Mouse (Mus musculus): ENCODE results near the gene Bbox1. TPM values are rescaled to one million over a fixed set of nuclear protein-coding genes. Genes with fewer than 3 reads are reported as not detected.

Gene Bbox1
- polyA plus RNA-seq, 1 experiment: 0.14 TPM

DNA sequence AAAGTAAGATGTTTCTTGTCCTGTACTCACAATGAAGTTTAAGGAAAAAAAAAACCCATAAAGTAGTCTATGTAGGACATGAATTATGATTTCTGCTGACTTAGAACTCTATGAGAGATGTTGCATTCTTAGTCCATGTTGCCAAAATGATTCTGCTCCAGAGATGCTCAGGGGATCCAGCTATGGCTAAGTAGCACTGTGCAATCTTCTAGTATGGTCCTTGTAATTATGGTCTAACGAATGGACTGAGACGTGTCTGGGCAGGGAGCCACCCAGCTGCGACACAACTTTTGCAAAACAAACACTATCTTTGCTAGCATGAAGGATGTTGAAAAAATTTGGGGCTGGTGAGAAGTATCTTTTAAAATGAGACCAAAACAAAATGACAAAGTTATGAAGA is 45.1 kb downstream of the Bbox1 start:
- TF ChIP-seq POLR2A (IDR thresholded peaks at IDR 0.05; ENCODE audit: borderline replicate concordance, extremely low read depth, insufficient read depth, insufficient read length, poor library complexity, severe bottlenecking) (no peak), CTCF (IDR thresholded peaks at IDR 0.05; ENCODE audit: borderline replicate concordance, extremely low read depth, insufficient read depth, insufficient read length) (no peak)
- DNase-seq (ENCODE audit: low read depth): peak; percentile 3

DNA sequence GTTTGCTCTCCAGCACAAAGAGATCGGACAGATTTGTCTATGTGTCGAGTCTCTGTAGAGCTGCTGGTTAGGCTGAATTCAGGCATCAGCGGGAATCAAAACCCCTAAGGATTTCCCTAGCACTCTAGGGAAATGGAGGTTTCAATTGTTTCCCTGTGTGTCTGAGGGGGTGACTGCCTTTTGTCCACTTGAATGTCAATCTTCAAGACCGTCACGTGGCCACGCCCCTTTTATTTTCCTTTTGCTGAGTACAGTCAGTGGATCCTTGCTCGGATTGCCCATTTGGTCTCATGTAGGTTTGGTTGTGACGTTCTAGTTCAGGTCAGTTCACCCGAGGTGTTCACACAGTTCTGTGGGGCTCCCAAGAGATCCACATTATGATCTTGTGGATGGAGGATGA is 82.1 kb downstream of the Bbox1 start:
- TF ChIP-seq CTCF (IDR thresholded peaks at IDR 0.05; ENCODE audit: borderline replicate concordance, extremely low read depth, insufficient read depth, insufficient read length) (no peak), POLR2A (IDR thresholded peaks at IDR 0.05; ENCODE audit: borderline replicate concordance, extremely low read depth, insufficient read depth, insufficient read length, poor library complexity, severe bottlenecking) (no peak)
- no peak for DNase-seq (ENCODE audit: low read depth)

DNA sequence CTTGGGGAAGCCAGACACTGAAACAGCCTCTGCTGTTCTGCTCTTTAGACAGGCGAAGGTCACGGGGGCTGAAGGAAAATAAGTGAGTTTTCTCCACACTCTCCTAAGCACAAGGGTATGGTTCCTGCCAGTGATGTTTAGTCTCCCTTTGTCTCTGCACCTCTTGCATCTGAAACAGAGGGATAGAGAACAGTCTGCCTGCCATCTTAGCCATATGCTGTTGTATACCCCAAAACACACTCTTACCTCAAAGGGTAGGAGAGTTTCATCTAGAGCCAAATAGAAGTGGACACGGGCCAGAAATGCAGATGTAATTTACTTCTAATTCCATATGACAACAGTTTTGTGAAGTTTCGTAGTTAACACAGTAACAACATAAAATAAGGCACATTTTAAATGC is 83.6 kb downstream of the Bbox1 start:
- no peak for TF ChIP-seq POLR2A (IDR thresholded peaks at IDR 0.05; ENCODE audit: borderline replicate concordance, extremely low read depth, insufficient read depth, insufficient read length, poor library complexity, severe bottlenecking)
- no peak for TF ChIP-seq CTCF (IDR thresholded peaks at IDR 0.05; ENCODE audit: borderline replicate concordance, extremely low read depth, insufficient read depth, insufficient read length)
- DNase-seq (ENCODE audit: low read depth): peak; percentile 64

- TF ChIP-seq POLR2A (IDR thresholded peaks at IDR 0.05; ENCODE audit: borderline replicate concordance, extremely low read depth, insufficient read depth, insufficient read length, poor library complexity, severe bottlenecking) (no peak), CTCF (IDR thresholded peaks at IDR 0.05; ENCODE audit: borderline replicate concordance, extremely low read depth, insufficient read depth, insufficient read length) (peak; percentile 66; the same call in 1 of the 2 replicates)
- DNase-seq (ENCODE audit: low read depth): peak; percentile 94
These were observed 84.9 kb downstream of the Bbox1 start for GRCm38 (mm10) chr2:110229143-110230087.

GRCm38 (mm10) chr2:110226421-110226820 is 87.9 kb downstream of the Bbox1 start:
- no peak for DNase-seq (ENCODE audit: low read depth)
- no peak for TF ChIP-seq POLR2A (IDR thresholded peaks at IDR 0.05; ENCODE audit: borderline replicate concordance, extremely low read depth, insufficient read depth, insufficient read length, poor library complexity, severe bottlenecking)
- TF ChIP-seq CTCF (IDR thresholded peaks at IDR 0.05; ENCODE audit: borderline replicate concordance, extremely low read depth, insufficient read depth, insufficient read length): no peak

DNA sequence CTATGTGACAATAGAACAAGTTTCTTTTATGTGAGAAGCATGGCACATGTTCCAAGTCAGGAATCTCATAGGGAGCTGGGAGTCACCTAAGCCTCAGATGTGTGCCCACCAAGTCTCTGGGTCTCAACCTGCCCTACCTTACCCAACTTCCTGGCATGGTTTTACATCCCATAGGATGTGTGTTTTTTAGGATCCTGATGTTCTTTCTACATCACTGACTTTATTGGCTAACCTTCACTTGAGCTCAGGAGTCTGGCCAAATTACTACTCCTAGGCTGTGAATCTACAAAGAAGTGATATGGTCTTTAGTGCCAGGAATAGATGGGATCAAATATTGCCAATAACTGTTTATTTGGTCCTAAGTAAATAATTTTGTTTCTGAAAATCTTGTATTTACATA is 88.4 kb downstream of the Bbox1 start:
- DNase-seq (ENCODE audit: low read depth): no peak
- TF ChIP-seq CTCF (IDR thresholded peaks at IDR 0.05; ENCODE audit: borderline replicate concordance, extremely low read depth, insufficient read depth, insufficient read length): no peak
- no peak for TF ChIP-seq POLR2A (IDR thresholded peaks at IDR 0.05; ENCODE audit: borderline replicate concordance, extremely low read depth, insufficient read depth, insufficient read length, poor library complexity, severe bottlenecking)

DNA sequence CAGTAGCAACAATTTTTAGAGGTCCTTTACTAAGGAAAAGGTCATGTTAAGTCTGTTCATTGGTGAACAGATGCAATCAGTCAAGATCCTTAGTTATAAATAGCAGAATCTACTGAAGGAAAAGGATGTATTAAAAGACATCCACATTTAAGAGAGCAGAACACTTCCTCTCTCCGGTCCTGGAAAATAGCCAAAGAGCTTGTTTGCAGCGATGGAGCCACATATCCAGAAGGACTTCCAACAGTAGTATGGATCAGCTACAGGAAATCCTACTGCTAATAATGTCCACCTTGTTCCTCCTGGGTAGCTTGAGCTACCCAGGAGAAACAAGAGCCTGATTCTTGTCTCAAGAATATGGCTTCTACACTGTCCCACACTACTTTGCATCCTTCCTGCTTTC is 91.6 kb downstream of the Bbox1 start:
- TF ChIP-seq POLR2A (IDR thresholded peaks at IDR 0.05; ENCODE audit: borderline replicate concordance, extremely low read depth, insufficient read depth, insufficient read length, poor library complexity, severe bottlenecking): no peak
- TF ChIP-seq CTCF (IDR thresholded peaks at IDR 0.05; ENCODE audit: borderline replicate concordance, extremely low read depth, insufficient read depth, insufficient read length): no peak
- no peak for DNase-seq (ENCODE audit: low read depth)

GRCm38 (mm10) chr2:110220492-110220891 is 93.9 kb downstream of the Bbox1 start:
- no peak for DNase-seq (ENCODE audit: low read depth)
- TF ChIP-seq CTCF (IDR thresholded peaks at IDR 0.05; ENCODE audit: borderline replicate concordance, extremely low read depth, insufficient read depth, insufficient read length) (no peak), POLR2A (IDR thresholded peaks at IDR 0.05; ENCODE audit: borderline replicate concordance, extremely low read depth, insufficient read depth, insufficient read length, poor library complexity, severe bottlenecking) (no peak)

DNA sequence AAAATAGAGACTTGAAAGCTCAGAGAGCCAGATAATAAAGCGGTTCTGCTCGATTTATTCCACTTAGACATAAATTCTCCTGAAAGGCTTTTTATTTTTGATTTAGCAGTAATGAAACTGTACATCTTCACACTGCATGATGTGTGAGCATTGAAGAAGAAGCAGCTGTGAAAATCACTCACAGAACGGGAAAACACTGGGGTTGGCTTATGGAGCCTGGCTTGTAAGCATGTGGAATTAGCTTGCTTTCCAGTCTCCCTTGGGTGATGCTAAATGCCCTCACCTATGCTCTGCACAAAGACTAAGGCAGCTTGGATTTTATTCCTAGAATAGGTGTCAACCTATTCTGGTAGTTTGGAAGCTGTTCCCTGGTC is 98.7 kb downstream of the Bbox1 start:
- DNase-seq (ENCODE audit: low read depth): no peak
- TF ChIP-seq POLR2A (IDR thresholded peaks at IDR 0.05; ENCODE audit: borderline replicate concordance, extremely low read depth, insufficient read depth, insufficient read length, poor library complexity, severe bottlenecking): no peak
- TF ChIP-seq CTCF (IDR thresholded peaks at IDR 0.05; ENCODE audit: borderline replicate concordance, extremely low read depth, insufficient read depth, insufficient read length): no peak

DNA sequence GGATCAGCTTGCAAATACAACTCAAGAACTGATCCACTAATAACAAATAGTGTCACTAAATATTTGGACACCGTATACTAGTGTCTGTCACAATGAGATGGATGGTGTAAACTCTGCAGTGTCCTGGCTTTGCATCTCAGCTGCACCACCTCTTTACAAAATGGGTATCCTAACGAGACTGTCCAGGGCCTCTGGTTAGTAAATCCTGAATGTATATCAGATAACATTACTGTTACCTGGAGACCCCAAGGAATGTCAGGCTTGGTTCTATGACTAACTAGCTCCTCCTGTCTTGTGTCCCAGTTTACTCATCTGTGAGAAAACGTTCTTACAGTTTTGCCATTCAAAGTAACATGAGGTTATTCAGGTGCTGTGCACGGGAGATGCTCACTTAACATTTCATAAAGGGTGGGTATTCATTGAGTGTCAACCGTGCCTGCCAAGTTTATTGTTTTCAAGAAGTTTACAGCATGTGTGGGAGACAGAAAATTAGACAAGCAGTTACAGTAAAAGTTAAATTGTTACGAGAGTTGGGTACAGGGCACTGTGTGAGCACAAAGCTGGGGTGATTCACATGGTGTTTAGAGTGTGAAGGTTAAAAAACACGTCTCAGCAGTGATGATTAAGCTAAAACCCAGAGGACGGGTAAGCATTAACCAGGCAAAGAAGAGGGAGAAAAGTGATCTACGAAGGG is 99.2 kb downstream of the Bbox1 start:
- no peak for TF ChIP-seq POLR2A (IDR thresholded peaks at IDR 0.05; ENCODE audit: borderline replicate concordance, extremely low read depth, insufficient read depth, insufficient read length, poor library complexity, severe bottlenecking)
- TF ChIP-seq CTCF (IDR thresholded peaks at IDR 0.05; ENCODE audit: borderline replicate concordance, extremely low read depth, insufficient read depth, insufficient read length): no peak
- no peak for DNase-seq (ENCODE audit: low read depth)

GRCm38 (mm10) chr2:110214278-110214677 is 100.1 kb downstream of the Bbox1 start:
- TF ChIP-seq POLR2A (IDR thresholded peaks at IDR 0.05; ENCODE audit: borderline replicate concordance, extremely low read depth, insufficient read depth, insufficient read length, poor library complexity, severe bottlenecking) (no peak), CTCF (IDR thresholded peaks at IDR 0.05; ENCODE audit: borderline replicate concordance, extremely low read depth, insufficient read depth, insufficient read length) (no peak)
- no peak for DNase-seq (ENCODE audit: low read depth)

Other genes starting within 250 kb of the Bbox1 start
- gene Fibin, start 48.6 kb upstream of the Bbox1 start, polyA plus RNA-seq (2012; rRNA removed): 3.1 and 4.1 TPM in 2 replicates

Data from brain, embryonic 14.5 days (tissue).